Mouse (Mus musculus) spleen, adult 2 months (tissue): ENCODE data around the gene Foxp4.

ENCODE experiments used
- CTCF ChIP-seq: fragments of 200-500 bp; IDR thresholded peaks from 2 replicates; pipeline ENCODE4 v1.5.1; 2011; ENCODE audit warnings: mild to moderate bottlenecking, inconsistent platforms; ENCODE audit not compliant: insufficient read depth, insufficient read length, insufficient replicate concordance; ENCODE audit errors: extremely low read depth
- POLR2A ChIP-seq: fragments of 200-500 bp; IDR thresholded peaks from 2 replicates; pipeline ENCODE4 v1.6.1; 2011; ENCODE audit warnings: low read depth, low read length, inconsistent platforms

- no peak for TF ChIP-seq CTCF
- no peak for TF ChIP-seq POLR2A
Observed at GRCm38 (mm10) chr17:47942008-47942407, 17.6 kb upstream of the Foxp4 start.
